Mouse (Mus musculus) midbrain, postnatal 0 days (tissue): ENCODE results near the gene Mlip. TPM values are rescaled to one million over a fixed set of nuclear protein-coding genes. Genes with fewer than 3 reads are reported as not detected.

ENCODE experiments used
- ATAC-seq: fragments of 200-750 bp; cut with Nextera tagmentation; 2 replicates; pipeline ENCODE4 v1.8.0; 2017; ENCODE audit warnings: moderate number of reproducible peaks, mild to moderate bottlenecking, moderate TSS enrichment, moderate library complexity; ENCODE audit not compliant: low FRiP score
- DNase-seq: peaks from one replicate; pipeline ENCODE4 v3.0.0-alpha.2; 2015; ENCODE audit warnings: low spot score
- H3K27ac ChIP-seq: fragments of 300-500 bp; sonication (generic); 2 replicates; pipeline ENCODE4 v1.5.1; 2014; ENCODE audit warnings: low read depth, mild to moderate bottlenecking, low read length, mixed read lengths
- H3K27me3 ChIP-seq: fragments of 300-500 bp; sonication (generic); 2 replicates; pipeline ENCODE4 v1.6.1; 2014; ENCODE audit warnings: low read length, control low read depth, mixed read lengths; ENCODE audit not compliant: insufficient read depth
- H3K36me3 ChIP-seq: fragments of 300-500 bp; sonication (generic); 2 replicates; pipeline ENCODE4 v1.6.1; 2014; ENCODE audit warnings: low read length, control low read depth, mixed read lengths; ENCODE audit not compliant: insufficient read depth
- H3K4me1 ChIP-seq: fragments of 300-500 bp; sonication (generic); 2 replicates; pipeline ENCODE4 v1.6.1; 2014; ENCODE audit warnings: mild to moderate bottlenecking, control low read depth, antibody characterized with exemption, low read length, mixed read lengths; ENCODE audit not compliant: insufficient read depth
- H3K4me2 ChIP-seq: fragments of 300-500 bp; sonication (generic); 2 replicates; pipeline ENCODE4 v1.6.1; 2014; ENCODE audit warnings: low read depth, mild to moderate bottlenecking, low read length, mixed read lengths; ENCODE audit not compliant: poor library complexity, severe bottlenecking
- H3K4me3 ChIP-seq: fragments of 300-500 bp; sonication (generic); 2 replicates; pipeline ENCODE4 v1.5.1; 2014; ENCODE audit warnings: low read depth, mild to moderate bottlenecking, low read length, moderate library complexity
- H3K9ac ChIP-seq: fragments of 300-500 bp; sonication (generic); replicated peaks from 2 replicates; pipeline ENCODE4 v1.6.1; 2014; ENCODE audit warnings: mild to moderate bottlenecking, low read length, moderate library complexity, mixed read lengths; ENCODE audit not compliant: poor library complexity, severe bottlenecking
- H3K9me3 ChIP-seq: fragments of 300-500 bp; sonication (generic); 2 replicates; pipeline ENCODE4 v1.6.1; 2016; ENCODE audit warnings: low read length, control low read depth
- CTCF ChIP-seq: IDR thresholded peaks from 2 replicates; pipeline ENCODE4 v1.5.1; 2016; ENCODE audit warnings: antibody characterized with exemption, mild to moderate bottlenecking
- WGBS: fragments of 180-500 bp; shearing (Covaris S2); extraction: QIAGEN DNeasy Blood & Tissue Kit; methylation state at CpG from one replicate; pipeline ENCODE4 v1.1.7; 2014; 5-methylcytosine and 5-hydroxymethylcytosine counted together
- polyA plus RNA-seq: library from polyadenylated mRNA; unstranded; fragments of >200 nt; fragmentation: Nextera tagmentation; extraction: Ambion mirVana; gene quantifications from 2 replicates; pipeline ENCODE4 v1.2.1, GENCODE M21; 2015
- total RNA-seq: library from RNA; depleted of rRNA; stranded (reverse); fragments of >200 nt; gene quantifications from 2 replicates; pipeline ENCODE4 v1.2.3, GENCODE M21; 2014; rRNA removed

Gene Mlip
- total and polyA plus RNA-seq, 2 experiments from 2014 or later = 0.60 to 1.8 TPM

GRCm38 (mm10) chr9:77071676-77072075, 281.1 kb downstream of the Mlip start:
- H3K9me3 ChIP-seq = no peaks in the 10 kb centered on the region
- ATAC-seq = no peak
- H3K4me1 ChIP-seq = no peaks in the 10 kb centered on the region
- no peak overlapping the region for H3K27ac ChIP-seq
- 78% methylated on average over 2 of the region's 2 CpGs for WGBS
- no peak overlapping the region for H3K4me2 ChIP-seq
- no peak for DNase-seq
- no peaks in the 10 kb centered on the region for H3K36me3 ChIP-seq
- no peak overlapping the region for H3K9ac ChIP-seq
- no peak for TF ChIP-seq CTCF
- no peak overlapping the region for H3K4me3 ChIP-seq
- H3K27me3 ChIP-seq = no peaks in the 10 kb centered on the region

GRCm38 (mm10) chr9:77056611-77057010, 296.2 kb downstream of the Mlip start:
- Histone ChIP-seq H3K4me3 (no peak overlapping the region), H3K36me3 (no peaks in the 10 kb centered on the region), H3K4me1 (no peaks in the 10 kb centered on the region), H3K4me2 (no peak overlapping the region), H3K9ac (no peak overlapping the region), H3K27me3 (no peaks in the 10 kb centered on the region), H3K27ac (no peak overlapping the region), H3K9me3 (no peaks in the 10 kb centered on the region)
- DNase-seq = peak; percentile 45
- no peak for ATAC-seq
- no peak for TF ChIP-seq CTCF
- WGBS = 71% methylated on average over 4 of the region's 4 CpGs

- Histone ChIP-seq H3K27me3 (no peaks in the 10 kb centered on the region), H3K9ac (no peak overlapping the region), H3K9me3 (no peaks in the 10 kb centered on the region), H3K27ac (no peak overlapping the region), H3K36me3 (no peaks in the 10 kb centered on the region), H3K4me1 (no peaks in the 10 kb centered on the region), H3K4me3 (no peak overlapping the region), H3K4me2 (no peak overlapping the region)
- 68% methylated on average over 9 of the region's 9 CpGs for WGBS
- no peak for TF ChIP-seq CTCF
- ATAC-seq = no peak
- DNase-seq = no peak
Measured at GRCm38 (mm10) chr9:77054426-77055193, 298.2 kb downstream of the Mlip start.

Other genes starting within 250 kb of the Mlip start
- gene Lrrc1, start 191.9 kb upstream of the Mlip start, total RNA-seq = 19.1 and 38.6 TPM in 2 replicates
- gene Lrrc1, start 191.9 kb upstream of the Mlip start, polyA plus RNA-seq = 4.2 and 4.6 TPM in 2 replicates